Mouse (Mus musculus): ENCODE measurements around the gene Pde6d. TPM values are rescaled to one million over a fixed set of nuclear protein-coding genes. Genes with fewer than 3 reads are reported as not detected.
A peak's percentile ranks its signal among the peaks of the same experiment; 100 is the strongest.

Gene Pde6d
- polyA plus RNA-seq, 1 experiment from 2014 or later = 58.5 TPM

DNA sequence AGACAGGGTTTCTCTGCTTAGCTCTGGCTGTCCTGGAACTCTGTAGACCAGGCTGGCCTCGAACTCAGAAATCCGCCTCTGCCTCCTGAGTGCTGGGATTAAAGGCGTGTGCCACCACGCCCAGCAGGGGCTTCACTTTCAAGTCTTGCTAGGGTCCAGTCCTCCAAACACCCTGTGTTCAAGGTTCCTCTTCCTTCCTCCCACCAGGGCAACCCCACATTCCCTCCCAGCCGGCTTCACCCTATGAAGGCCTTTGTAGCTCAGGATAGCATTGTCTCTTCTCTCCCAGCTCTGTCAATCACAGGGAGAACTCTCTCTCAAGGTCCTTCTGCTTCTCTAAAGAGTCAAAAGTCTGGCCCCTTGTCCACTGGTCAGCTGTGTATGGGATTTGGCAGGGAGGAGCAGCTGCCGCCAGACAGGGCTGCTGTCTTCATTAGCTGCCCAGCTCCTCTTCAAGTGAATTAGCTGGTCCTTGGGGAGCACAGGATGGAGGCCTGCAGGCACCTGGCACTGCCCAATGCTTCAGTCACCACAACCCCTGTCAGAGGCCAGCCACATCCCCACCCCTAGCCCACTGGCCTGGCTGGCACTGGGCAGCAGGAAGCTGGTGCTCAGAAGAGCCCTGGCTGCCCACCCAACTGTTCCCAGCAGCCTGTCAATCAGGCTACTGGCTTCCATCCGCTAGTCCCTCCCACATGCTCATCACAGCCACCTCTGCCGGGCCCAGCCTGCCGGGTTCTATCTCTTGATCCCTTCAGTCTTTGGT, 71.6 kb downstream of the Pde6d start:
- Histone ChIP-seq H3K27ac (ENCODE audit: low read depth) (no peak overlapping the region), H3K4me3 (ENCODE audit: low read depth, low read length) (no peak overlapping the region), H3K4me1 (ENCODE audit: insufficient read depth) (no peaks in the 10 kb centered on the region), H3K9ac (no peak overlapping the region), H3K9me3 (ENCODE audit: low read depth, low read length) (no peaks in the 10 kb centered on the region), H3K4me2 (no peak overlapping the region), H3K36me3 (ENCODE audit: insufficient read depth) (no peaks in the 10 kb centered on the region), H3K27me3 (ENCODE audit: insufficient read depth, low read length) (no peaks in the 10 kb centered on the region)
- TF ChIP-seq CTCF (IDR thresholded peaks at IDR 0.05; ENCODE audit: low read depth) = no peak
- DNase-seq (peak; percentile 6), ATAC-seq (ENCODE audit: insufficient read depth) (no peak)
- WGBS = 60% methylated on average over 9 of the region's 9 CpGs

DNA sequence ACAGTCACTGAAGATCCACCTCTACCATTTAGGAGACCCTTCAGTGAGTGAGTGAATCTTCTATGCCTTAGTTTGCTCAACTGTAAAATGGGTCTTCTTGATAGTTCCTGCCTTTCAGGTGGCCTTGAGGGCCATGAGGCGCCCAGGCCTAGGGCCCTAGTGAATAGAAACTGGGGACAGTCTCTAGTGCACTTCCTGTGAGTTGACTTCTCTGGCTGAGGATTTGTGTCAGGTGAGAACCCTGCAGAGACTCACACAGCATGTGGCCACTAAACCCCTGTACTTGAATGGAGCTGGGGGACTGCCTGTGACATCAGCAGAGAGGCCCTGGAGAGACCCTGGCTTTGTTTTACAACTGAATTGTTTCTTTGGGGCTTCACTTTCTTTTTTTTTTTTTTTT, 72.2 kb downstream of the Pde6d start:
- Histone ChIP-seq H3K4me2 (no peak overlapping the region), H3K27me3 (ENCODE audit: insufficient read depth, low read length) (no peaks in the 10 kb centered on the region), H3K9ac (no peak overlapping the region), H3K27ac (ENCODE audit: low read depth) (no peak overlapping the region), H3K4me1 (ENCODE audit: insufficient read depth) (peaks cover 4% of the 10 kb centered on the region), H3K9me3 (ENCODE audit: low read depth, low read length) (no peaks in the 10 kb centered on the region), H3K4me3 (ENCODE audit: low read depth, low read length) (no peak overlapping the region), H3K36me3 (ENCODE audit: insufficient read depth) (no peaks in the 10 kb centered on the region)
- DNase-seq (peak; percentile 1), ATAC-seq (ENCODE audit: insufficient read depth) (no peak)
- TF ChIP-seq CTCF (IDR thresholded peaks at IDR 0.05; ENCODE audit: low read depth) = no peak
- 78% methylated on average over 1 of the region's 1 CpGs for WGBS

DNA sequence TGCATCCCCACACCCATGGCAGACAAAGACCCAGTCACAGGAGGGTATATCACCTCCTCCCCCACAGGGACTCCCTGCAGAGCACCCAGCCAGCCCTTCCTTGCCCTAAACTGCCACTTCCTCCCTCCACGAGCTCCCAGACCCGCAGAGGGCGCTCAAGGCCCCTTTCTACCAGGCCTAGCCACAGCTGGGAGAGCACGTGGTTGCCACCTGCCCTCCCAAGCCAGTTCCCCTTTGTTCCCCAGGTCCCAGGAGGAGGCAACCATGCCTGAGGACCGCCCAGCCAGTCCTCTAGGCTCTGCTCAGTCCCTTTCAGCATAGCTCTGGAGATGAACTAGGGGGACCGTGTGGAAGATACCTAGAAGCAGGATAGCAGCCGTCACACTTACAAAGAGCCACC, 73.0 kb downstream of the Pde6d start:
- Histone ChIP-seq H3K36me3 (ENCODE audit: insufficient read depth) (no peaks in the 10 kb centered on the region), H3K27me3 (ENCODE audit: insufficient read depth, low read length) (no peaks in the 10 kb centered on the region), H3K4me2 (no peak overlapping the region), H3K4me3 (ENCODE audit: low read depth, low read length) (no peak overlapping the region), H3K27ac (ENCODE audit: low read depth) (no peak overlapping the region), H3K9me3 (ENCODE audit: low read depth, low read length) (no peaks in the 10 kb centered on the region), H3K9ac (no peak overlapping the region), H3K4me1 (ENCODE audit: insufficient read depth) (peaks cover 12% of the 10 kb centered on the region)
- ATAC-seq (ENCODE audit: insufficient read depth) (peak; percentile 23), DNase-seq (peak; percentile 83)
- TF ChIP-seq CTCF (IDR thresholded peaks at IDR 0.05; ENCODE audit: low read depth) = peak; percentile 81
- 15% methylated on average over 7 of the region's 7 CpGs for WGBS

DNA sequence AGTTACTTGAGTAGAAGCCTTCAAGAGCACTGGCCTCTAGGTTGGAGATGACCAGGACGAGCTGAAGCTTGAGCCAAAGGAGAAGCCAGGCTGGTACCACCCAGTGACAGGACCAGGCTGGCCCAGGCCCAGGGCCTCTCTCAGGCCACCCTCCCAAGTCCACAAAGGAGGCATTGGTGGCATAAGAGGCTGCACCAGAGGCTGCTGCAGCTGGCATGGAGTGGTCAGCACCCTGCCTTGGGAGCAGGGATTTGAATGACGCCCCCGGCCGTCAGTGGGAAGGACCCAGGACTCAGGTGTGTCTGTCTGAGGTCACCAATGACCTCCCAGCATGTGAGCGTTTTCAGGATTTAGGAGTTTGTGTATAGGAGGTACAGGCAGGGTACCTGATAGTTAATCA, 74.6 kb downstream of the Pde6d start:
- Histone ChIP-seq H3K9ac (no peak overlapping the region), H3K27me3 (ENCODE audit: insufficient read depth, low read length) (no peaks in the 10 kb centered on the region), H3K36me3 (ENCODE audit: insufficient read depth) (no peaks in the 10 kb centered on the region), H3K4me3 (ENCODE audit: low read depth, low read length) (no peak overlapping the region), H3K4me1 (ENCODE audit: insufficient read depth) (peaks cover 12% of the 10 kb centered on the region), H3K9me3 (ENCODE audit: low read depth, low read length) (no peaks in the 10 kb centered on the region), H3K27ac (ENCODE audit: low read depth) (no peak overlapping the region), H3K4me2 (no peak overlapping the region)
- no peak for TF ChIP-seq CTCF (IDR thresholded peaks at IDR 0.05; ENCODE audit: low read depth)
- no peak for DNase-seq
- 78% methylated on average over 5 of the region's 5 CpGs for WGBS
- ATAC-seq (ENCODE audit: insufficient read depth) = no peak

DNA sequence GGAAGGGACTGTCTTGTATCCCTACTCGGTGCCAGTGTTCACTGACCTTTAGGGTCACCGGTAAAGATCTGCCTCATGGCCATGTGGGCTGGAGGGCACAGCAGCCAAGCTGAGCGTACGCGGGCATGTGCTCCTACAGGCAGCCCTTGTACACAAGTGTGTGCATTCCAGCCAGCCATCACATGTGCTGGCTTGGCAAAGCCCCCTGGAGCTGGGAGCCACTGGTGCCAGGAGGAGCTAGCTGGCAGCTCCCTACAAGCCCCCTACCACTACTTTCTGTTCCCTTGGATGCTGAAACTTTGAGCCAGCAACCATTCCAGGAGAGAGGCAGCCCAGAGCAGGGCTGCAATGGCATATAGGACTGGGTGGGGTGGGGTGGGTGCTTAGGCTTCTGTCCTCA, 76.0 kb downstream of the Pde6d start:
- DNase-seq = no peak
- Histone ChIP-seq H3K4me1 (ENCODE audit: insufficient read depth) (peaks cover 15% of the 10 kb centered on the region), H3K36me3 (ENCODE audit: insufficient read depth) (no peaks in the 10 kb centered on the region), H3K9ac (peak overlapping the region; percentile 23), H3K27me3 (ENCODE audit: insufficient read depth, low read length) (no peaks in the 10 kb centered on the region), H3K4me2 (no peak overlapping the region), H3K4me3 (ENCODE audit: low read depth, low read length) (no peak overlapping the region), H3K9me3 (ENCODE audit: low read depth, low read length) (no peaks in the 10 kb centered on the region), H3K27ac (ENCODE audit: low read depth) (no peak overlapping the region)
- TF ChIP-seq CTCF (IDR thresholded peaks at IDR 0.05; ENCODE audit: low read depth) = no peak
- WGBS = 83% methylated on average over 5 of the region's 5 CpGs
- no peak for ATAC-seq (ENCODE audit: insufficient read depth)

DNA sequence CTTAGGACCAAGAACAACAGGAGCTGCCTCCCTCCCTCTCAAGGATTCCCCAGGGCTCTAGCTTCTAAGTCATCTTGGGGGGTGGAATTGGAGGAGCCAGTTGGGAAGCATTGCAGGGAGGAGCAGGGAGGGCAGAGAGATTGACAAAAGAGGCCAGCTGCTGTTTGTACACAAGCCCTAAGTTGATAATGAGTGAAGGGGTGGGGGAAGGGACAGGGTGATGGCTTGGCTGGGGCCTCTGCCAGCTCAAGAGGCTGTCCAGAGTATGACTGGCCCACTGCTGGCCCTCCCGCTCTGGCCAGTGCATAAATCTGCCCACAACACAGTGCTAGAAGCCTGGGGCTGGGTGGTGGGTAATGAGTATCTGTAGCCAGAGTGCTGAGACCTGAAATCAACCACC, 77.0 kb downstream of the Pde6d start:
- H3K4me2 ChIP-seq = peak overlapping the region; percentile 81
- peaks cover 21% of the 10 kb centered on the region for H3K4me1 ChIP-seq (ENCODE audit: insufficient read depth)
- no peaks in the 10 kb centered on the region for H3K36me3 ChIP-seq (ENCODE audit: insufficient read depth)
- no peaks in the 10 kb centered on the region for H3K9me3 ChIP-seq (ENCODE audit: low read depth, low read length)
- H3K27me3 ChIP-seq (ENCODE audit: insufficient read depth, low read length) = no peaks in the 10 kb centered on the region
- no peak for ATAC-seq (ENCODE audit: insufficient read depth)
- DNase-seq = peak; percentile 54
- no peak overlapping the region for H3K4me3 ChIP-seq (ENCODE audit: low read depth, low read length)
- 50% methylated on average over 1 of the region's 1 CpGs for WGBS
- H3K27ac ChIP-seq (ENCODE audit: low read depth) = peak overlapping the region; percentile 99
- peak overlapping the region; percentile 71; the same call in 1 of the 2 replicates for H3K9ac ChIP-seq
- no peak for TF ChIP-seq CTCF (IDR thresholded peaks at IDR 0.05; ENCODE audit: low read depth)

DNA sequence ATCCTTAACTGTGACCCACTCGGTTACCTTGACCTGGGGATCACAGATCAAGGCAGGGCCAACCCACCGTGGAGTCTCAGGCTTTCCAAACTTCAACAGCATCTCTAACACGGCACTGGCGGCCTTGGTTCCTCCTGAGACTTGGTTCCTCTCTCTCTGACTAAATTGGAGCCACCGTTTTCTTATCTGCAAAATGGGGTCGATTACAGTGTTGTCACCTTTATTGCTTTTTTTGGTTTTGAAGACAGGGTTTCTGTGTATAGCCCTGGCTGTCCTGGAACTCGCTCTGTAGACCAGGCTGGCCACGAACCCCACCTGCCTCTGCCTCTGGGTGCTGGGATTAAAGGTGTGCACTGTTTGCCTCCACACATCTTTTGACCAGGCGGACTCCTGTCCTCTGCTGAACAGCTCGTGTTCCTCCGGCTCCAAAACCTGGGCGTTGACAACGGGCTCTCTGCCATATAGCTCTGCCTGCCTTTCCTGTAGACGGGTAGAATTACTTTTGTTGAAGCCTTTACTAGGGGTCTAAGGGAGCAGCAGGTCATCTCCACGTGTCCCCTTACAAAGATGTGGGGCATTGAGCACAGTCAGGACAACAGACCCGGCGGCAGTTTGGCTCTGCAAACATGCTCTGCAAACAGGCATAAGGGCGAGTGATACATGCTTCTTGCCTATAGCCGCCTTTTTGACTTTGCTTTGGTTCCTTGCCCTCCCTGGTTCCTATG, 77.6 kb downstream of the Pde6d start:
- H3K36me3 ChIP-seq (ENCODE audit: insufficient read depth) = no peaks in the 10 kb centered on the region
- 16% methylated on average over 19 of the region's 19 CpGs for WGBS
- no peaks in the 10 kb centered on the region for H3K27me3 ChIP-seq (ENCODE audit: insufficient read depth, low read length)
- H3K9me3 ChIP-seq (ENCODE audit: low read depth, low read length) = no peaks in the 10 kb centered on the region
- peak overlapping the region; percentile 71 for H3K9ac ChIP-seq
- DNase-seq (peak; percentile 57), ATAC-seq (ENCODE audit: insufficient read depth) (no peak)
- peak overlapping the region; percentile 81 for H3K4me2 ChIP-seq
- TF ChIP-seq CTCF (IDR thresholded peaks at IDR 0.05; ENCODE audit: low read depth) = no peak
- H3K4me3 ChIP-seq (ENCODE audit: low read depth, low read length) = peak overlapping the region; percentile 42
- peak overlapping the region; percentile 99 for H3K27ac ChIP-seq (ENCODE audit: low read depth)
- peaks cover 21% of the 10 kb centered on the region for H3K4me1 ChIP-seq (ENCODE audit: insufficient read depth)
